Mouse (Mus musculus) retina, postnatal 1 day (tissue): ENCODE measurements around the gene Snx3.

Experiments
- DNase-seq: peaks from one replicate; pipeline ENCODE4 v3.0.0-alpha.2; 2012

The Snx3 gene

DNA sequence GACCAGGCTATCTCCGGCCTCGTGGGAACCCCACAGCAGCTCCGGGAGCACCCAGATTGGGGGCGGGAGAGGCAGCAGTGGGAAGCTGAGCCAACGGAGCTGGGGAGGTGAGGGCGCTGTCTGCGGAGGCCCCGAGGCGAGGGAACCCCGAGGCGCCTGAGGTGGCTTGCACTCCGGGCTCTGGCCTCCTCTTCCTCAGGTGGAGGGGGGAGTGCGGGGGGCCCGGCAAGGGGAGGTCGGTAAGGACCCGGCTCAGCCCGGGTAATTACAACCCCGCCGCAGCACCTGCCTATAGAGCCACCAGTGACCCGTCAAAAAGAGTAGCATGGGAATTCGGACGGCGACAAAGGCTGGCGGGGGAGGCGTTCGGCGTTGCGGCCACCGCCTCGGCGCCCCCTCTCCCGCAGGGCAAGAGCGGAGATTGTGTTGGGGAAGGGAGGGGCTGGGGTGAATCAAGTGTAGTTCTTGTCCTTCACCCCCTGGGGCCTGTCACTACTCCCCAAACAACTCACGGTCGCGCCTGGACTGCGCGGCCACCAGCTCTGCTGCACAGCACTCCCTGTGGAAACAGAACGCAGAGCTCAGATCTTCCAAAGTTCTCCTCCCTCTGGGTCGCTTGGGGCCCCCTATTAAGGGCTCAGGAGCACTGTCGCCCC lies 77.8 kb downstream of the Snx3 start:
- DNase-seq, result peak; percentile 85

DNA sequence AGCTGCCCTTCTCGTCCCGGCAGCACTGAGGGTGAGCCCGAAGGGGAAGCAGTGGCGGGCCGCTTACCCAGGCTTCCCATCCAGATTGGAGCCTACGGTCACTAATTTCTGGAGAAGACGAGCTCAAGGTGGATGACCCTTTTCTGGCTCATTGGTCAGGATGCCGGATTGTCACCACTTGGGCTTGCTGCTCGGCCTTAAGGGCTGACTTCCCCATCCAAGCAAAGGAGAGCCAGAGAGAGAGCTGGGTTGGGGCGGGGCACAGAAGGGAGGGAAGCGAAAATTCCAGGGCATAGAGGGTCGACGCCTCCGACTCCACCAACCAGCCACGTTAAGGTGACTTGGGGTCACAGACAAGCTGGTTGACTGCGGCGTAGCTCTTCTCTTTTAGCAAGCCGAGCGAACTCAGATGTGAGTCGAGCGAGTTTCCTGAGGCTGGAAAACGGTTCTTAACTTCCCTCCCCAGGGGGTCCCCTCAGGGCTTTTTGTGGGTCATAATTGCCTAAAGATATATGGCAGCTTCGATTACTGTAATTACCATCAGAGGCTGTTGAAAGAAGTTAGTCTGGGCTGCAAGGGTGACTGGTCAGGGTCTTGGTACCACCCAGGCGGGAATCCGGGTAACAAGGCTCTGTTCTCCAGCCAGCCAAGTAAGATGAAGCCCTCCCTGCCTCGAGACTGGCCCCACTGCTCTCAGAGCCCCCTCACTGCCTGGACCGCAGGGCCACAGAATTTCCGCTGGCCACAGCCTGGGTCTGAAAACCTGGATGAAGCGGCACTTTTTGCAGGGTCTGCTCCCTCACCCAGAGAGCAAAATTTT lies 78.5 kb downstream of the Snx3 start:
- peak; percentile 94 for DNase-seq

DNA sequence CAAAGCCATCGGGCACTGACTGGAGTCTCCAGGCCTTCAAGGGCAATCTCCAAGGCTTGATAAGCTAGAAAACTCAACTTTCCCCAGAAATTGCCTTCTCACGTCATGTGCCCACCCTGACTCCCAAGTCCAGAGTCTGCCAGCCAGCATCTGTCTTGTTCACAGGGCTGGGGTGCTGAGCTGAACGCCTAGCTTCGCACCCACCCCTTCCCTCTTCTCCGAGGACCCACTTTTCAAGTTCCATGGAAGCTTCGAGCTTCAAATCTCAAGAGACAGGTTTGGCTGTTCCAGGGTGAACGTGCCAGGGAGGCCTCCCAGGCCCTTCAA lies 79.1 kb downstream of the Snx3 start:
- no peak for DNase-seq

DNA sequence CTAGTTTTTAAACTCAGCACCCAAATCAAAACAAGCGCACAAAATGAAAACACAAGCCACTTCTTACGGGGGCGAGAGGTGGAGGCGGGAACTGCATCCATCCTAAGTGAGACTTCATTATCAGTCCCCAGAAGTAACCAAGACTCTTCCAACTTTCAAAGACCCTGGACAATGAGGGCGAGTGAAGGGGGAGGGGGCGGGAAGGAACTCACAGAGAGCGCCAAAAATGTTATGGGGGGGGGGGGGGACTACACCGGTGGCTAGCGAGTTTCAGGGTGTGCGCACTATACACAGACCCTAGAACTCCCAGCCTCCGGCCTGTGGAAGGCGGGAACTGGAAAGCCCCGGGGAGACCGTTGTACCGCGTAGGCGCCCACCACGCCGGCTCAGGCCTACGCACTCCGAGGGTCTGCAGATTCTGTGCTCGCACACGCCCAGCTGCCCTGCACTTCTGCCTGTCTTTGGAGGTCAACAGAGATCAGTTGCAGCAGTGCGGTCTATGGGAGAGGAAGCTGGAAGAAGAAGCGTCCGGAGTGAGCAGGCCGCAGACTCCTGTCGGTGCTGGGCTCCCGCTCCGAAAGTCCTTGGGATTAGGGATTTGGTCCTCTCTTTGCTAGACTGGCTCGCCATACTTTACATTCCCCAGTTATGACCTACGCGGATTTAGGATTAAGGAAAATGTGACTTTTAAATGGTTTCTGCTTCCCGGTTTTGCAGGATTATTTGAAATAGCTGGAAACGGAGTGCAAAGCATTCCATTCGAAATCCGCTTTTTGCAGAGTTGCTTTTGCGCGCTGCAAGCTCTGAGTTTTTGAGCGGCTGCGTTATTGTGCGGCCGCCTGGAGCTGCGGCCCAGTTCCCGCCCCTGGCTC lies 80.1 kb downstream of the Snx3 start:
- DNase-seq, result peak; percentile 62

DNA sequence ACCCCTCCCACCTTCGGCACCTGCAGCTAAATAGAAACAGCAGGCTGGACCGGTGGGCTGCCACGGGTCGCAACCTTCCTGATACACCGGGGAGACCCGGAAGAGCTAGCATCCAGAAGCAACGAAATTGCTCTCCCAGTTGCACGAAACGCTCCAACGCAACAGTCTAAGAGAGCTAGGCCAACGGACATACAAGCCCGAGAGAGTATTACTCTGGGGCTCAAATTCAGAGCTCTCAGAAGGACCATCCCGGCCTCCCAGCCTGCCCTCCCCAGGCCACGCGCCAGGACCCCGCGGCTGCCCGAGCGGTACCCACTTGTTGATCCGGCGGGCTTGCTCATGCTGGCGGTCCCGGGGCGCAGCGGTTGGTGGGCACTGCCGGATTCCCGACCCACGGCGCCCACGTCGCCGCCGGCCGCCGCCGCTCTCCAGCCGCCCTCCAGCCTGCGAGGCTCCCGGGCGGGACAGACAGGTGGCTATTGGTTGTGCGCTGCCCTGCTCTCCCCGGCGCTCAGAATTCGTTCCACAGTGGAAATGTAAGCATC lies 80.8 kb downstream of the Snx3 start:
- no peak for DNase-seq

DNA sequence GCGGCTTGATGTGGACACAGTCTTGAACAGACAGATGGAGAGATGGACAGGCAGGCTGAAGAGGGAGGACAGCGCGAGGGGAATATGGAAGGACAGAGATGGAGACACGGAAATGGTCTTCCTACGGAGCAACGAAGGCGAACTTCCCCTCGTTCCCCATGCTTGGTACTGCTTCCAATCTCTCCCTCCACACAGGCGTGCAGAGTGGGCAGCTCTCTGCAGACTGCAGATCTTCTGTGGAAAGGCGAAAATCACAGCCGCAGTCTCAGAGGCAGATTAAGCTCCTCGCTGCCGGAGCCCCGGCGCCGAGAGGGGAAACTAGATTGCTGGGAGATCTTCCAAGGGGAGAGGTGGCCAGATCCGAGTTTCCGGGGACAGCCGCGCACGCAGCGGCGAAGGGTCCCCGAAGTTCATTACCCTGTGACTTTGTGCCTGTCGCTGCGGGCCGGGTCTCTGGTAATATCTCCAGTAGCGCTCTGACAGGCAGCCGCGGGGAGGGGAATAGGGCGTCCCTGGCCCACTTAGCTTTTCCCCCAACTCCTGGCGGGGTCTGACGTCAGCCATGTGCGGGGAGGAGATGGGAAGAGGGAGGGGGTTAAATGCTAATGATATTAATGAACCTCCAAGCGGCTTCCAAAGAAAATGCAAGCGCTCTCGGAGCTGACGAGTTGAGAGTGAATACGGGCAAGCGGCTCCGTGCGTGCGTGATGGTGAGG lies 81.5 kb downstream of the Snx3 start, which contains the start of the genes Nr2e1 and Ostm1:
Nr2e1 (minus strand) TSS at position 476 of the 716 bp plus-strand sequence.
Ostm1 (plus strand) TSS at position 666 of the 716 bp plus-strand sequence.
- peak; percentile 97 for DNase-seq

DNA sequence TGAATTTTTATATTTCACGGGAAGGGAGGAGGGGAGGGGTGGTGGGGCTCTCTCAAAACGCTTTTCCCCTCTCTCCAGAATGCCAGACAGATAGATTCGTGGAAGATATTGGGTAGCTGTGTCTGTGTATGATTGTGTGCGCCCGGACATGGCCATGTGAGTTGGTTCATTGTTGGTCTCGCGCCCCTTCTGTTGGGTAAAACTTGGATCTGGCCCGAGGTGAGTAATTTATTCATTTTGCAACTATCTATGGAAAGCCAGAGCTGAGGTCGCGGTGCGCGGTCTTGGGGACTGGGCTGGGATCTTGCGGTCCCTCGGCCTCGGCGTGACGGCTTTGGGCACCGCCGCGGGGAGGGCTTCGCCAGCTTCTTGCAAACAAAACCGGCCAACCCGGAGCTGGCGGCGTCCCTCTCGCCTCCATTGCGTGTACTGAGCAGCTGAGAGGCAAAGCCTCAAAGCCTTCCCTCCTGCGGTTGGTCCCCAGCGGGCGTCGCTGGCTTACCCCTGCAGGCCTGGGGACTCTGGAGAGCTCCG lies 82.1 kb downstream of the Snx3 start:
- DNase-seq, result no peak

DNA sequence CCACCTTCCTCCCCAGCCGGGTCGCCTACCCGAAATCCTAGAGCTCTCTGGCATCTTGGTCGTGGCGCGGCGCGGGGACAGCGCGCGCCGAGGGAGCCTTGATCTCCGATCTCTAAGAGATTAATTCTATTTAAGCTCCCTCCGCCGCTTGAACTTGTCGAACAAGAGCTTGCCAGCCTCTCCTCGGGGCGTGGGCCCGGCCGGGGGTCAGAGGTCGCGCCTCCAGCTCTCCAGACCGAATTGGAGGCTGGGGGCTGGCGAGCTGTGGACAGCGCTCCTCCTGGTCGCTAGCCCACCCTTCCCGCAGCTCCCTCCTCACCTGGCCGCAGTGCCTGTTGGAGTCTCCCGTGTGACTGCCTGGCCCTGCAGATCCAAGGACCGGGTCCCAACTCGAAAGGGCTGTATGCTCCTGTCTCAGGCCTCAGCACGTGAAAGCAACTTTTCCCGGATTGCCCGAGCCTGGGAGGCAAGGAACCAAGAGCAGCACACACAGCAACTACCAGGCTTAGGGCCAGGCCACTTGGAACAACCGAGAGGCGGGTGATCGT lies 82.7 kb downstream of the Snx3 start:
- peak; percentile 67 for DNase-seq
